Mouse (Mus musculus): ENCODE results near the gene Slc6a21.

DNA sequence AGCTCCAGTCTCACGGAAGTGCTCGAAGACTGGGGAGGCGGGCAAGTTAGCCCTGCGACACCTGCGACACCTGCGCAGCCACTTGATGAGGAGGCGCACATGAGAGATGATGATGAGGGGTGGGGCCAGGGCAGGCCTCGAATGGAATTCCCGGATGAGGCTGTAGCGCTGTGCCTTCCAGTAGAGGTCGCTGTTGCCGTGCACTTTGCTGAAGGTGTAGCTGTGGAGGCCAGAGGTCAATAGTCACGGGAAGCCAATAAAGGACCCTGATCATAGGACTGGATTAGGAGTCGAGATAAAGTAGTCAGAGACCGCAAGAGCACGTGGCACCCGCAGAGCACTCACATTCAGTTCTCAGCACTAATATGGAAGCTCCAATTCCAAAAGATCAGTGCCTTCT, 28.0 kb downstream of the Slc6a21 start:
- TF ChIP-seq NANOG (IDR thresholded peaks at IDR 0.05; ENCODE audit: borderline replicate concordance, low read length) (no peak), CTCF (conservative IDR thresholded peaks at IDR 0.05; ENCODE audit: low read length) (peak; percentile 79)
